In genomic region chr5:114273693-114274402, GRCm38 (mm10) we compare ENCODE assay signal across 9 mouse cellular contexts. TPM values are rescaled to one million over a fixed set of nuclear protein-coding genes. Genes with fewer than 3 reads are reported as not detected.
DNase-seq lines count a peak whose midpoint lies in the region; ATAC-seq lines count a peak whose summit lies in the region.
"Had no signal": no experiment of that assay in that cellular context is flagged by ENCODE, and none has a peak within 500 bp of the region (broad histone marks: within the 10 kb centered on the region; RNA-seq: fewer than 3 reads in every experiment).

TSS of gene Foxn4 (minus strand) at chr5:114273807.

- under 1% methylated on average over 51 of the region's 56 CpGs for WGBS in heart, embryonic 12.5 days
- WGBS in hindbrain, embryonic 16.5 days = under 1% methylated on average over 41 of the region's 56 CpGs
- under 1% methylated on average over 51 of the region's 56 CpGs for WGBS in midbrain, embryonic 16.5 days

- no peak within 1 kb of the TSS for H3K27ac ChIP-seq in heart, embryonic 12.5 days (ENCODE audit: poor library complexity, severe bottlenecking)
- H3K27ac ChIP-seq in hindbrain, embryonic 16.5 days (ENCODE audit: low read depth, low read length) = no peak within 1 kb of the TSS
- H3K27ac ChIP-seq in midbrain, embryonic 16.5 days (ENCODE audit: low read length) = no peak within 1 kb of the TSS

- peak within 1 kb of the TSS; percentile 70 for H3K4me2 ChIP-seq in heart, embryonic 12.5 days
- peak within 1 kb of the TSS; percentile 77 for H3K4me2 ChIP-seq in hindbrain, embryonic 16.5 days (ENCODE audit: low read length)
- peak within 1 kb of the TSS; percentile 71 for H3K4me2 ChIP-seq in midbrain, embryonic 16.5 days (ENCODE audit: low read length)

- H3K27me3 ChIP-seq in heart, embryonic 12.5 days (replicated peaks) = peaks cover 97% of the 10 kb centered on the region
- peaks cover 69% of the 10 kb centered on the region for H3K27me3 ChIP-seq in hindbrain, embryonic 16.5 days (replicated peaks; ENCODE audit: control insufficient read depth, insufficient read depth, low read length)
- H3K27me3 ChIP-seq in midbrain, embryonic 16.5 days (ENCODE audit: control insufficient read depth, insufficient read depth, low read depth, low read length) = peaks cover 73% of the 10 kb centered on the region

- H3K4me3 ChIP-seq in heart, embryonic 12.5 days = peak within 1 kb of the TSS; percentile 41
- peak within 1 kb of the TSS; percentile 40 for H3K4me3 ChIP-seq in hindbrain, embryonic 16.5 days (ENCODE audit: low read length)
- peak within 1 kb of the TSS; percentile 40 for H3K4me3 ChIP-seq in midbrain, embryonic 16.5 days (ENCODE audit: low read depth, low read length)

- ATAC-seq in heart, embryonic 12.5 days (ENCODE audit: insufficient number of reproducible peaks, low FRiP score) = no peak
- no peak for ATAC-seq in hindbrain, embryonic 16.5 days
- peak; percentile 28; the same call in 1 of the 2 replicates for ATAC-seq in midbrain, embryonic 16.5 days

- peaks cover 12% of the 10 kb centered on the region for H3K4me1 ChIP-seq in heart, embryonic 12.5 days (replicated peaks)
- H3K4me1 ChIP-seq in hindbrain, embryonic 16.5 days (ENCODE audit: control insufficient read depth, insufficient read depth, low read depth, low read length) = peaks cover 11% of the 10 kb centered on the region
- H3K4me1 ChIP-seq in midbrain, embryonic 16.5 days (ENCODE audit: control insufficient read depth, insufficient read depth, low read length) = peaks cover 14% of the 10 kb centered on the region

- no peak for DNase-seq in heart, adult 9 months (ENCODE audit: low spot score in 2 of 2)
- peak; percentile 61 for DNase-seq in embryo, embryonic 10 days (ENCODE audit: low spot score)
- DNase-seq in urinary bladder, postnatal 36 days (ENCODE audit: low spot score in 2 of 2) = no peak
- no peak for DNase-seq in thymus, postnatal 36 days
- DNase-seq in MN1 (ENCODE audit: low spot score) = no peak
- DNase-seq: layer of hippocampus, adult 9-11 months had no signal

- no peaks in the 10 kb centered on the region for H3K9me3 ChIP-seq in heart, embryonic 12.5 days (replicated peaks)
- H3K9me3 ChIP-seq in hindbrain, embryonic 16.5 days (ENCODE audit: control insufficient read depth, low read length) = no peaks in the 10 kb centered on the region
- no peaks in the 10 kb centered on the region for H3K9me3 ChIP-seq in midbrain, embryonic 16.5 days (replicated peaks; ENCODE audit: control insufficient read depth, low read length, poor library complexity, severe bottlenecking)

- H3K36me3 ChIP-seq in heart, embryonic 12.5 days = no peaks in the 10 kb centered on the region
- H3K36me3 ChIP-seq in hindbrain, embryonic 16.5 days (ENCODE audit: control insufficient read depth, insufficient read depth, low read length) = no peaks in the 10 kb centered on the region
- H3K36me3 ChIP-seq in midbrain, embryonic 16.5 days (ENCODE audit: control insufficient read depth, insufficient read depth, low read length) = no peaks in the 10 kb centered on the region

- 0 out of 2 replicates have a peak within 1 kb of the TSS, but pooled peaks have one; percentile 25 for H3K9ac ChIP-seq in heart, embryonic 12.5 days
- H3K9ac ChIP-seq in hindbrain, embryonic 16.5 days (ENCODE audit: low read depth, low read length) = no peak within 1 kb of the TSS
- H3K9ac ChIP-seq in midbrain, embryonic 16.5 days (ENCODE audit: low read depth, low read length) = no peak within 1 kb of the TSS

RNA-seq across cellular contexts. Expression of gene Foxn4, which starts in this region (rescaled TPM):
- not detected in 2 replicates for polyA plus RNA-seq in heart, embryonic 12.5 days (2016; fragmentation: Nextera tagmentation; extraction: Ambion mirVana)
- 0.11 and 0.29 TPM in 2 replicates for polyA plus RNA-seq in hindbrain, embryonic 16.5 days (2015; fragmentation: Nextera tagmentation; extraction: Ambion mirVana)
- 0.32 and 0.36 TPM in 2 replicates for polyA plus RNA-seq in midbrain, embryonic 16.5 days (2015; fragmentation: Nextera tagmentation; extraction: Ambion mirVana)

Comparison
In these comparisons a context has a peak if more than half of its experiments do, and no peak if none do; other contexts are left out.
1. Peak in ATAC-seq, H3K4me3 ChIP-seq and H3K4me2 ChIP-seq in midbrain, embryonic 16.5 days; RNA of the gene not detected or under 1 TPM.